Mouse (Mus musculus) spleen, adult 2 months (tissue): ENCODE results near the gene Kmt2b.

Experiments used
- CTCF ChIP-seq: fragments of 200-500 bp; IDR thresholded peaks from 2 replicates; pipeline ENCODE4 v1.5.1; 2011; ENCODE audit warnings: mild to moderate bottlenecking, inconsistent platforms; ENCODE audit not compliant: insufficient read depth, insufficient read length, insufficient replicate concordance; ENCODE audit errors: extremely low read depth
- POLR2A ChIP-seq: fragments of 200-500 bp; IDR thresholded peaks from 2 replicates; pipeline ENCODE4 v1.6.1; 2011; ENCODE audit warnings: low read depth, low read length, inconsistent platforms

DNA sequence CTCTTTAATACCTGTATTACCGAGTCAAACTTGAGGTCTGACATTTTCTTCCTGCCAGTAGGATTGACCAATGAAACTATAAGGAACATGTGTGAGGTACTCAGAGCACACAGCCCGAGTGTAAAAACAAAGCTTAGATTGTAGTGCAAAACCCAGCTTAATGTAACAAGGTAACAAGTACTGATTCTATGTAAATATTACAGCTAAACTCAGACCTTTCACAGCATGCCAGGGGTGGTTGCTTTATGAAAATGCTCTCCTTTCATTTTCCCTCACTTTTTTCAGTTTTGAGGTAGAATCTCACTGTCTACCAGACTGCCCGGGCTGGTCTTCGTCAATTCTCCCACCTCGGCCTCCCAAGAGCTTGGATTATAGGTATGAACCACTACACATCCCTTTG is 7.6 kb upstream of the Kmt2b start:
- no peak for TF ChIP-seq CTCF
- TF ChIP-seq POLR2A, result no peak
